Mouse (Mus musculus) leukemia stem cell, adult 10-12 weeks (primary cell): Measurements from ENCODE around the gene Ugt8a. TPM values are rescaled to one million over a fixed set of nuclear protein-coding genes. Genes with fewer than 3 reads are reported as not detected.

Source experiments
- polyA plus RNA-seq: library from polyadenylated mRNA; stranded (reverse); fragments of >175 nt; gene quantifications from 2 replicates; pipeline ENCODE4 v1.2.3, GENCODE M21; 2012; ENCODE audit warnings: low replicate concordance

The Ugt8a gene
- 2.7 and 10.3 TPM in 2 replicates for polyA plus RNA-seq

GRCm38 (mm10) chr3:125938092-125938755, at the start of gene Ugt8a:
Gene Ugt8a (minus strand): TSS chr3:125938619.

